Mouse (Mus musculus): ENCODE results near the gene Hormad2. TPM values are rescaled to one million over a fixed set of nuclear protein-coding genes. Genes with fewer than 3 reads are reported as not detected.

Hormad2 gene
- polyA plus RNA-seq (2014; fragmentation: Illumina TruSeq; extraction: RNeasy Lipid Tissue Mini Kit (QIAGEN cat#74804); ENCODE audit: low read depth, low replicate concordance), result not detected

DNA sequence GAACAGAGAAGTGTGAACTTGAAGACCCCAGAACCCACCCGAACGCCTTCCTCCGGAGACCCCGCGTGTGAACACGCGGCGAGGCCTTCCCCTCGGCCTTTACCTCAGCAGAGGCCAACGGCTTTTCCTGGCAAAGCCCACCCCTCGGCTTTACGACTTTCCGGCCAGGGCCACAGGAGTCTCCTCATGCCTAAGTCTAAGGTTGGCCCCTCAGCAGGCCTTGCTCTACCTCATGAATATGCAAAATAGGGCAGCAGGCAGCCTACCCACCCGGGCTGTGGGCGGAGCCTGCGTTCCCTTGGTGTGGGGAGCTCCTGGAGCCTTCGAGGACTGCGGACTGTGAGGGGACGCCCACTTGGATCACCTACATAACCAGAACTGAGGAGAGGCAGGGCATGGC, at the start of gene Hormad2:
Gene Hormad2 (minus strand): TSS at position 128 of the 400 bp plus-strand sequence.

Other genes starting within 250 kb of the Hormad2 start
- gene Castor1, start 222.9 kb downstream of the Hormad2 start, polyA plus RNA-seq (2014; fragmentation: Illumina TruSeq; extraction: RNeasy Lipid Tissue Mini Kit (QIAGEN cat#74804); ENCODE audit: low read depth, low replicate concordance), result 4.2 TPM
- gene Osm, start 204.7 kb downstream of the Hormad2 start, polyA plus RNA-seq (2014; fragmentation: Illumina TruSeq; extraction: RNeasy Lipid Tissue Mini Kit (QIAGEN cat#74804); ENCODE audit: low read depth, low replicate concordance), result 0.18 TPM
- gene Lif, start 183.5 kb downstream of the Hormad2 start, polyA plus RNA-seq (2014; fragmentation: Illumina TruSeq; extraction: RNeasy Lipid Tissue Mini Kit (QIAGEN cat#74804); ENCODE audit: low read depth, low replicate concordance), result 0.39 TPM
- 39.2 TPM for gene Mtmr3, start 153.8 kb upstream of the Hormad2 start, polyA plus RNA-seq (2014; fragmentation: Illumina TruSeq; extraction: RNeasy Lipid Tissue Mini Kit (QIAGEN cat#74804); ENCODE audit: low read depth, low replicate concordance)
- gene Gm11032, start 179.0 kb upstream of the Hormad2 start, polyA plus RNA-seq (2014; fragmentation: Illumina TruSeq; extraction: RNeasy Lipid Tissue Mini Kit (QIAGEN cat#74804); ENCODE audit: low read depth, low replicate concordance), result not detected
- gene Ascc2, start 196.6 kb upstream of the Hormad2 start, polyA plus RNA-seq (2014; fragmentation: Illumina TruSeq; extraction: RNeasy Lipid Tissue Mini Kit (QIAGEN cat#74804); ENCODE audit: low read depth, low replicate concordance), result 15.9 TPM

Data from heart, adult 10 weeks (tissue).